Mouse (Mus musculus) heart, embryonic 10.5 days (tissue): ENCODE results near the gene Actn2. TPM values are rescaled to one million over a fixed set of nuclear protein-coding genes. Genes with fewer than 3 reads are reported as not detected.
A peak's percentile ranks its signal among the peaks of the same experiment; 100 is the strongest.

Source experiments
- DNase-seq: peaks from one replicate; pipeline ENCODE4 v3.0.0-alpha.2; 2017; ENCODE audit warnings: low spot score
- H3K27ac ChIP-seq: fragments of 300-500 bp; sonication (generic); 2 replicates; pipeline ENCODE4 v1.5.1; 2016; ENCODE audit warnings: mild to moderate bottlenecking
- H3K27me3 ChIP-seq: fragments of 300-500 bp; sonication (generic); 2 replicates; pipeline ENCODE4 v1.6.1; 2016; ENCODE audit warnings: mild to moderate bottlenecking; ENCODE audit not compliant: poor library complexity, insufficient read depth, severe bottlenecking
- H3K36me3 ChIP-seq: fragments of 300-500 bp; sonication (generic); 2 replicates; pipeline ENCODE4 v1.6.1; 2016; ENCODE audit warnings: mild to moderate bottlenecking, moderate library complexity
- H3K4me1 ChIP-seq: fragments of 300-500 bp; sonication (generic); 2 replicates; pipeline ENCODE4 v1.6.1; 2016; ENCODE audit warnings: mild to moderate bottlenecking
- H3K4me3 ChIP-seq: fragments of 300-500 bp; sonication (generic); 2 replicates; pipeline ENCODE4 v1.5.1; 2016; ENCODE audit warnings: mild to moderate bottlenecking, moderate library complexity
- H3K9me3 ChIP-seq: fragments of 300-500 bp; sonication (generic); 2 replicates; pipeline ENCODE4 v1.6.1; 2016; ENCODE audit warnings: mild to moderate bottlenecking, moderate library complexity
- WGBS: fragments of 180-500 bp; shearing (Covaris S2); methylation state at CpG from one replicate; pipeline ENCODE4 v1.1.7; 2016; 5-methylcytosine and 5-hydroxymethylcytosine counted together
- polyA plus RNA-seq: library from polyadenylated mRNA; unstranded; fragments of >200 nt; fragmentation: Nextera tagmentation; extraction: Ambion mirVana; gene quantifications from 2 replicates; pipeline ENCODE4 v1.2.1, GENCODE M21; 2016

The Actn2 gene
- polyA plus RNA-seq, 1 experiment from 2014 or later, result 647 TPM

DNA sequence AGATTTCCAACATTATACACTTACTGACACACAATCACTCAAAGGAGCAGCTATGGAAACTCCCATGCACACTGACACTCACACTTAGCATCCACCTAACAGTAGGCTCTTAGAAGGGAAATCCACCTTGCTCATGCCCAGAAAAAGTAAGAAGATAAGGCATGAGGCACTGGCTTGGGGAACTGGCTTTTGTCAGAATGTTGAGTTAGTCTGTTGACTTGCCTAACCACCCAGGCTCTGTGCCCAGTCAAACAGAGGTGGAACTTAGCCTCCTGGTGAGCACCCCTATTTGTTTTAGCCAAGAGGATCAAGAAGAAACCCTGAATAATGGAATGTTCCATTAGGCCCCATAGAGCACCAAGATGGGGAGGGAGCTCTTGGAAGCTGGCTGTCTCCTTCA, 1.1 kb downstream of the Actn2 start:
- peak overlapping the region; percentile 91 for H3K27ac ChIP-seq

DNA sequence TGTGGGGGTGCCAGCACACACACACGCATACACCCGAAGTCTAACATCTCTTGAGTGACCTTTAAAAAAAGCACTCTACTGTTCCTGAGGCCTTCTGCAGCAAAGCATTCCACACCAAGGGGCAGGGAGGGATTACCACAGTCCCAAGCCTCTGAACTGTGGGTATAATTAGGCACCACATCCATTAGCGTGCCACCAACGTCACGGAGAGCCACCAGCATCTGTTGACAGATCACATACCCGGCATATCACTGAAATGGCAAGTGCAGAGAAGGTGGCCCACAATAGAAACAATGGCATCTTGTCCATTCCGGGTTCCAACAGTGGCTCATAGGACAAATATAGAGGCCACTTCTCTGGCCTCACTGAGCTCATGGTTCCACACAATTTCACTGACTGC, 2.8 kb downstream of the Actn2 start:
- 49% methylated on average over 7 of the region's 7 CpGs for WGBS
- peak; percentile 95 for DNase-seq
- Histone ChIP-seq H3K27me3 (no peaks in the 10 kb centered on the region), H3K36me3 (peaks cover 11% of the 10 kb centered on the region; the same call in 1 of the 2 replicates), H3K4me3 (peak overlapping the region; percentile 70), H3K4me1 (peaks cover 41% of the 10 kb centered on the region), H3K9me3 (no peaks in the 10 kb centered on the region), H3K27ac (peak overlapping the region; percentile 91)

More for the DNA sequence above, 1.1 kb downstream of the Actn2 start:
- Histone ChIP-seq H3K9me3 (no peaks in the 10 kb centered on the region), H3K27me3 (no peaks in the 10 kb centered on the region), H3K36me3 (peaks cover 7% of the 10 kb centered on the region; the same call in 1 of the 2 replicates), H3K4me1 (peaks cover 27% of the 10 kb centered on the region), H3K4me3 (peak overlapping the region; percentile 70)
- peak; percentile 75 for DNase-seq

DNA sequence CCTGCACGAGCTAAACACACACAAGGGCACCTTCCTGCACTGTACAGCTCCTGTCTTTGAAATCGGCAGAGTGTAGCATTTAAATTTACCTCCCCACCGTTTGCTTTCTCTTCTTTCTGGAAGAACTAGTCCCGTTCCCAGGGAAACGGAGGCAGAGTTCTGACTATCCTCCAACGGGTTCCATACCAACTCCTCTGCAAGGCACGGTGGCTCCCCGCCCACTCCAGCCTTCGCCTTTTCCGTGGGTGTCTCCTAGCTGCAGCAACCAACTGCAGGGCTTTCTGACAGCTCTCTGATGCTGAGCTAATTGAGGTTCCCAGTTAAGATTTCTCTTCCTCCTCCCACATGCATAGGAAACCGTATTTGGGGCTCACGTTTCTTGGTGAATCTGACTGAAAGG, 6.5 kb downstream of the Actn2 start:
- Histone ChIP-seq H3K4me3 (no peak overlapping the region), H3K27ac (peak overlapping the region; percentile 37; the same call in 1 of the 2 replicates), H3K4me1 (peaks cover 42% of the 10 kb centered on the region), H3K27me3 (no peaks in the 10 kb centered on the region), H3K36me3 (peaks cover 24% of the 10 kb centered on the region), H3K9me3 (no peaks in the 10 kb centered on the region)
- DNase-seq, result peak; percentile 70
- WGBS, result 60% methylated on average over 12 of the region's 12 CpGs

DNA sequence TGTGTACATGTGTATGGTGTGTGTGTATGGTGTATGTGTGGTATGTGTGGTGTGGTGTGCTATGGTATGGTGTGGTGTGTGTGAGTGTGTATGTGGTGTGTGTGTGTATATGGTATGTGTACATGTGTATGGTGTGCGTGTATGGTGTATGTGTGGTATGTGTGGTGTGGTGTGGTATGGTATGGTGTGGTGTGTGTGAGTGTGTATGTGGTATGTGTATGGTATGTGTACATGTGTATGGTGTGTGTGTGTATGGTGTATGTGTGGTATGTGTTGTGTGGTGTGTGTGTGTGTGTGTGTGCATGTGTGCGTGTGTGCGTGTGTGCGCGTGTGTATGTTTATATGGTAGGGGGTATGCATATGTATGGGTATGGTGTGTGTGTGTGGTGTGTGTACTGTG, 9.0 kb downstream of the Actn2 start:
- no peak for DNase-seq
- H3K9me3 ChIP-seq, result no peaks in the 10 kb centered on the region
- no peak overlapping the region for H3K4me3 ChIP-seq
- no peak overlapping the region for H3K27ac ChIP-seq
- no peaks in the 10 kb centered on the region for H3K27me3 ChIP-seq
- H3K4me1 ChIP-seq, result peaks cover 55% of the 10 kb centered on the region
- WGBS, result 89% methylated on average over 5 of the region's 5 CpGs
- peaks cover 29% of the 10 kb centered on the region for H3K36me3 ChIP-seq

DNA sequence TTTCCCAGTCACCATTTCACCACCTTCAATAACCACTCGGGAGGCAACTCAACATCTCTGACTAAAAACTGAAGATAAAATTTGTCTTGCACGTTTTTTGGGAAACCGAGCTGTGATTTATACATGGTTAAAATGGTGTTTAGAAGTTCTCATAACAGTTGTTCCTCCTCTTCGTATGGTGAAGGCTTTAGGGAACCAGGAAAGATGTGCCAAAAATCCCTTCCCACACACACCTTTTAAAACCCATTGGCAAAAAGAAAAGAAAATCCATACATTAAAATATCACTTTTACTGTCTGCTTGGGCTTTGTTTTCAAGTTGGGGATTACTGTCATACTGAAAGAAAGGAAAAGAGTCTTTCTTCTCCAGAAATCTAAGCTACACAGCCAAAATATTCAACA, 12.2 kb downstream of the Actn2 start:
- H3K9me3 ChIP-seq, result no peaks in the 10 kb centered on the region
- no peaks in the 10 kb centered on the region for H3K27me3 ChIP-seq
- H3K4me1 ChIP-seq, result peaks cover 60% of the 10 kb centered on the region
- peaks cover 24% of the 10 kb centered on the region for H3K36me3 ChIP-seq
- 76% methylated on average over 4 of the region's 4 CpGs for WGBS
- no peak overlapping the region for H3K27ac ChIP-seq
- H3K4me3 ChIP-seq, result no peak overlapping the region
- no peak for DNase-seq

DNA sequence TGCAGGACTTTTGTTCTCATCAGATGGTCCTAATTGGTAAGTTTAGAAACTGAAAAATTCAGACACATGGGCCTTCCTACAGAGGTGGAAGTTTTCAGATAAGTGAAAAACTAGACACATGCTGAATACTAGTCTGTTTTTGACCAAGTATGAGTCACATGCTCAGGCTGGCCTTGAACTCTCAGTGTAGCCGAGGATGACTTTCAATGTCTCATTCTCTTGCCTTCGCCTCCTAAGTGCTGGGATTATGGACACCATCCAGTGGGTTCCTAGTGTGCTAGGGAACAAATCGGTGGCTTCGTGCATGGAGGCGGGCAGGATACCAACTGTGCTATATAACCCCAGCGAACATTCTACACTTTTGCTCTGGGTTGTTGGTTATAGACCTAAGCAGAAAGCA, 13.0 kb downstream of the Actn2 start:
- H3K4me3 ChIP-seq, result no peak overlapping the region
- H3K27me3 ChIP-seq, result no peaks in the 10 kb centered on the region
- no peak for DNase-seq
- WGBS, result 84% methylated on average over 6 of the region's 6 CpGs
- H3K9me3 ChIP-seq, result no peaks in the 10 kb centered on the region
- peaks cover 24% of the 10 kb centered on the region for H3K36me3 ChIP-seq
- peaks cover 62% of the 10 kb centered on the region for H3K4me1 ChIP-seq
- H3K27ac ChIP-seq, result peak overlapping the region; percentile 78

DNA sequence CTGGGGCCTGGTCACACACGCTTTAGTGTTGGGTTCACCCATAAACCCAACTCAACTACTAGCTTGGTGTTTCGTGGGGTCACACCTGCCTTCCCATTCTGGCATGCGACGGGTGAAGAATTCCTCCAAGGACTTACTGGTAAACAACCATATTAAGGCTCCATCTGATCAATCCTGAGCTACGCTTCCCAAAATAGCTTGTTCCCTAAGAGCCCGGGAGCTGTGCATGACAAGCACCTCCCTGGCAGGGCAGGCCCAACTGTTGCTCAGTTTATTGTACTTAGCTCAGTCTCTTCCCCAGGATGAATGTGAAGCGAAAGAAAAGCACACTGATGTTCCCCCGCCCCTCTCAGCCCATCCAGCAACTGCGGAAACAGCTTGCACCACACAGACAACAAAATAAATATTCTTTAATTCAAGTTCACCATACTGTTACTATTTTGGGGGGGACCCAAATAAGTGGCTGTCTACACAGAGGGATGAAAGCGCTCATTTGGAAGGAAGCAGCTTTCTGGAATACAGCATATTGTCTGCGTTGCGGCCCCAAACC, 17.4 kb downstream of the Actn2 start:
- H3K4me1 ChIP-seq, result peaks cover 83% of the 10 kb centered on the region
- WGBS, result 56% methylated on average over 12 of the region's 12 CpGs
- peak overlapping the region; percentile 90 for H3K27ac ChIP-seq
- no peak for DNase-seq
- H3K9me3 ChIP-seq, result no peaks in the 10 kb centered on the region
- no peaks in the 10 kb centered on the region for H3K27me3 ChIP-seq
- H3K4me3 ChIP-seq, result no peak overlapping the region; the same call in none of the 2 replicates
- peaks cover 14% of the 10 kb centered on the region; the same call in 1 of the 2 replicates for H3K36me3 ChIP-seq

DNA sequence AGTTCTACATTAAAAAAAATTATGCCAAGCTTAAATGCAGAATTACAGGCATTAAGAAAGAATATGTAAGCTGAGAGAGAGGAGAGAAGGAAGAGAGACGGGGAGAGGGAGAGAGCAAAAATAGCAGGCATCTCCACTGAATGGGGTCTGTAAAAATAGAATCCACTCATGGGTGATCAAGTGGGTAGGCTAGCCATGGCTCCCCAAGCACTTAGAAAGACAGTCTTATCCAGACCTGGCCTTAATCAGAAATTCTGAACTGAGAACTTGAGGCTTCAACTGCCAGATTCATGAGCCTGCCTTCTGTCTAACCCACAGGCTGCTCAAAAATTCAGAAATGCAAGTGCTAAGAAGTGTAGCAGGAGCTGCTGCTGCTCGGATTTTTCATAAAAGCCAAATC, 20.4 kb downstream of the Actn2 start:
- WGBS, result 33% methylated on average over 2 of the region's 2 CpGs
- no peak for DNase-seq
- H3K27me3 ChIP-seq, result no peaks in the 10 kb centered on the region
- no peaks in the 10 kb centered on the region for H3K9me3 ChIP-seq
- peak overlapping the region; percentile 90 for H3K27ac ChIP-seq
- peaks cover 12% of the 10 kb centered on the region; the same call in 1 of the 2 replicates for H3K36me3 ChIP-seq
- peaks cover 73% of the 10 kb centered on the region for H3K4me1 ChIP-seq
- H3K4me3 ChIP-seq, result peak overlapping the region; percentile 34; the same call in 1 of the 2 replicates

DNA sequence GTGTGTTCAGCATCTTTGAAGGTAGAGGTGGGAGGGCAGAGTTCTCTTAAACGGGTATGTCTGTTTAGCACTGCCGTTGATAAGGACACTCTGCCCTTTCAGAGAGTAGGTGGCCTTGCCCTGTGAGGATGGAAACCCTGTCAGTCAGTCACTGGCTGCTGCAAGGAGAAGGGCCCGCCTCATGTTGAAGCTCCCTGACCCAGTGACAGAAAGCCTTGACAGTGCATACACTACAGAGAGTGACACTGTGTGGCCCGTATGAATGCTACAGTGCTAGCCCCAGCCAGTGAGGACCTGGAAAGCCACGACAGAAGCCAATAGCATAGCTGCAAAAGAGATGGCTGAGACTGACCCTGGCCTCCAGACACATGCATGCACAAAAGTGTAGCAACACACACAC, 22.5 kb downstream of the Actn2 start:
- peak overlapping the region; percentile 90 for H3K27ac ChIP-seq
- H3K36me3 ChIP-seq, result peaks cover 17% of the 10 kb centered on the region; the same call in 1 of the 2 replicates
- 28% methylated on average over 5 of the region's 5 CpGs for WGBS
- H3K27me3 ChIP-seq, result no peaks in the 10 kb centered on the region
- H3K4me3 ChIP-seq, result no peak overlapping the region
- no peak for DNase-seq
- H3K9me3 ChIP-seq, result no peaks in the 10 kb centered on the region
- peaks cover 71% of the 10 kb centered on the region for H3K4me1 ChIP-seq

DNA sequence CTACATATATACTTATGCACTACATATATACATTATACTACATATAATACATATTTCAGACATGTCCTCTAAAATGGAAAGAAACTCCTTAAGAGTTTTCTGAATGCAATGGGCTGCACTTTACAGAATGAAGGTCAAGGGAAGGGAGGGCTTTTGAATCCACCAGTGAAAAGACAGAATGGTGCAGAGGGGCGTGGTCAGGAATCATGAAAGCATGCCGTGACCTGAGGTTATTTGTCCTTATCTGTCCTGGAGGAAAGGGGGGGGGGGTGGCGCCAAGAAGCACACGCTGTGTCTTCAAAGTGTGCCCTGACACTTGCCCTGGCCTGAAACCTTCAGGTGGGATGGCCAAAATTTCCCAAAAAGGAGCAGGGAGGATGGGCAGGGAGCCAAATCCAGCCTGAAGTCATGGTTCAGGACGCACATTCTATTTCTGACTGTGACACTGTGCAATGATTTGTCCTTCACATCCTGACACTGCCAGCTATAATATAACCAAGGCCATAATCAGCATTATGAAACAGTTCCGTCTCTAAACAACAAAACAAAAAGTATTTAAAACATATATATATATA, 23.3 kb downstream of the Actn2 start:
- peaks cover 17% of the 10 kb centered on the region; the same call in 1 of the 2 replicates for H3K36me3 ChIP-seq
- DNase-seq, result no peak
- no peaks in the 10 kb centered on the region for H3K27me3 ChIP-seq
- 35% methylated on average over 6 of the region's 6 CpGs for WGBS
- H3K27ac ChIP-seq, result peak overlapping the region; percentile 60; the same call in 1 of the 2 replicates
- H3K9me3 ChIP-seq, result no peaks in the 10 kb centered on the region
- H3K4me1 ChIP-seq, result peaks cover 72% of the 10 kb centered on the region
- H3K4me3 ChIP-seq, result no peak overlapping the region; the same call in 1 of the 2 replicates

DNA sequence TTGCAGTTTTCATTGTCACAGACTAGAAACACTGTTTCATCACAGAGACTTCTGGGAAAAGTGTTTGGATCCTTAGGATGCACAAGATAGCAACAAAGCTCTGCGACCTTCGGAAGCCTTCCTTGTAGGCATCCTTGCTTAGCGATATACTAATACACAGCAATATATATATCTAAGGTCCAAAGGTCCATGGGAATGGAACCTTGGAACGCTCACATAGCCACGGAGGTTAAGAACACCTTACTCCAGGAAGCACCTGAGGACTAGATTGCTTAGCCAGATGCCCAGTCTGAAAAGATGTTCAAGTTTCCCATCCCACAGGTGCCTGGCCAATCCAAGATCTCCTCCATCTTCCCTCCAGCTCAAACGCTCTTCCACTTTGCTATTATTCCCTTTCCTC, 26.4 kb downstream of the Actn2 start:
- peak overlapping the region; percentile 75 for H3K27ac ChIP-seq
- H3K27me3 ChIP-seq, result no peaks in the 10 kb centered on the region
- H3K4me1 ChIP-seq, result peaks cover 58% of the 10 kb centered on the region
- no peaks in the 10 kb centered on the region for H3K9me3 ChIP-seq
- DNase-seq, result no peak
- no peak overlapping the region for H3K4me3 ChIP-seq
- WGBS, result 86% methylated on average over 6 of the region's 6 CpGs
- peaks cover 34% of the 10 kb centered on the region for H3K36me3 ChIP-seq

DNA sequence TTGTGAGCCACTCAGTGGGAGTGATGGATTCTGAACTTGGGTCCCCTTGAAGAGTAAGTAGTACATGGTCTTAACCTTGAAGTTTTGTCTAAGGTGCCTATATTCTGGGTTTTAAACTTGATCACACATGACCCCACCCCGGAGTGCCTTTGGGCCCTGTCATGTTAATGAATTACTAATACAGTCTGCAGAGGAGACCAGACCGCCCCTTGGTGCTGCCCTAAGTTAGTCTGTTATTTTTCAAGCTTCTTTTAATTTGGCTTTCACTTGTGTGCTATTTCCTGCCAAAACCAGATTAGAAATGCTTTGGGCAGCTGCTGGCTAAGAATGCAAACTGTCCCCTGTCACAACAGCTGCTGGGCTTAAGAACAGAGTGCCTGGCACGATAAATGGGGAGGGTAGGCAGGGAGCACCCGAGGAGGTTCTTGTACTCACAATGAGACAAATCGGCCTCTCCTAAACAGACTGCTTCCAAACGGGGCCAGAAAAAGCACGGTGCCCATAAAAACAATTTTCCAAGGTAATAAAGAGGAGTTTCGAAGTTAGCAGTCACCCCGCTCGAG, 28.5 kb downstream of the Actn2 start:
- Histone ChIP-seq H3K27ac (peak overlapping the region; percentile 1; the same call in 1 of the 2 replicates), H3K4me3 (no peak overlapping the region), H3K36me3 (peaks cover 53% of the 10 kb centered on the region), H3K27me3 (no peaks in the 10 kb centered on the region), H3K9me3 (no peaks in the 10 kb centered on the region), H3K4me1 (peaks cover 61% of the 10 kb centered on the region)
- no peak for DNase-seq
- WGBS, result 64% methylated on average over 10 of the region's 10 CpGs

DNA sequence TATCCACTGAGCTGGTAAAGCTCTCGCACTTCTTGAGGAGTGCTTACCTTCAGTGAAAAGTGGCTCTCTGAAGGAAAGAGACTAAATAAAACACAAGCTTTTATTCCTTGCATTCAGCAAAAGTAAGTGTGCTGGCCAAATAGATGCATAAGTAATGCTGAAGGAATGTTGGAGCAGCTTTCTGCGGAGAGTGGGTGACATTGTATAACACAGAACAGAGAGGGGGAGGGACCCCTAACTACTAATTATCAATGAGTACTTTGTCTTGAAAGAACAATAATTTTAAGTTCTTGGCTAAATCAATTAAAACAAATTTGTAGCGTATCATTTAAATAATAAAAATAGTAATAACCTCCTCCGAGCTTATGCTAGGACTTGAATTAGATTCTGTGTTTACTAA, 29.2 kb downstream of the Actn2 start:
- Histone ChIP-seq H3K4me1 (peaks cover 61% of the 10 kb centered on the region), H3K4me3 (no peak overlapping the region), H3K27ac (no peak overlapping the region)

More for the DNA sequence above, 29.2 kb downstream of the Actn2 start:
- H3K9me3 ChIP-seq, result no peaks in the 10 kb centered on the region
- WGBS, result 81% methylated on average over 4 of the region's 4 CpGs
- no peaks in the 10 kb centered on the region for H3K27me3 ChIP-seq
- DNase-seq, result no peak
- peaks cover 59% of the 10 kb centered on the region for H3K36me3 ChIP-seq
